Mouse (Mus musculus) G1E (cell line): ENCODE data around the gene Gm17604. TPM values are rescaled to one million over a fixed set of nuclear protein-coding genes. Genes with fewer than 3 reads are reported as not detected.

Experiments used
- ATAC-seq: 2 replicates; pipeline ENCODE4 v1.8.0; 2016; ENCODE audit warnings: mild to moderate bottlenecking; ENCODE audit not compliant: insufficient number of reproducible peaks, poor library complexity, low FRiP score, severe bottlenecking; ENCODE audit errors: extremely low read depth
- DNase-seq: peaks from one replicate; pipeline ENCODE4 v3.0.0; 2012; ENCODE audit warnings: low spot score
- H3K27me3 ChIP-seq: 2 replicates; pipeline ENCODE4 v1.6.1; 2012; ENCODE audit warnings: mild to moderate bottlenecking, low read length, inconsistent platforms; ENCODE audit not compliant: insufficient read depth
- H3K36me3 ChIP-seq: replicated peaks from 2 replicates; pipeline ENCODE3; 2012; ENCODE audit warnings: mild to moderate bottlenecking, inconsistent platforms
- H3K4me1 ChIP-seq: 2 replicates; pipeline ENCODE4 v1.6.1; 2012; ENCODE audit warnings: low read depth, low read length, inconsistent platforms, mixed read lengths; ENCODE audit not compliant: insufficient read depth
- H3K4me3 ChIP-seq: 2 replicates; pipeline ENCODE4 v1.5.1; 2012; ENCODE audit warnings: low read depth, mild to moderate bottlenecking, inconsistent platforms, low read length, moderate library complexity, mixed read lengths
- H3K9me3 ChIP-seq: replicated peaks from 2 replicates; pipeline ENCODE4 v1.6.1; 2012; ENCODE audit warnings: inconsistent platforms
- CTCF ChIP-seq: IDR thresholded peaks from 2 replicates; pipeline ENCODE4 v1.5.1; 2012; ENCODE audit warnings: low read depth, low read length, inconsistent platforms, mixed read lengths
- GATA1 ChIP-seq: IDR thresholded peaks from 2 replicates; pipeline ENCODE4 v1.6.1; 2012; ENCODE audit warnings: borderline replicate concordance, low read length, inconsistent platforms, mixed read lengths
- GATA2 ChIP-seq: IDR thresholded peaks from 2 replicates; pipeline ENCODE4 v1.6.1; 2012; ENCODE audit warnings: low read depth, low read length, inconsistent platforms, borderline replicate concordance
- POLR2AphosphoS5 ChIP-seq: IDR thresholded peaks from 2 replicates; pipeline ENCODE4 v1.6.1; 2012; ENCODE audit warnings: low read depth, low read length, inconsistent platforms; ENCODE audit not compliant: insufficient replicate concordance
- TAL1 ChIP-seq: conservative IDR thresholded peaks from 2 replicates; pipeline ENCODE4 v1.6.1; 2012; ENCODE audit warnings: low read depth, low read length, inconsistent platforms, mixed read lengths
- polyA plus RNA-seq: library from polyadenylated mRNA; stranded (reverse); fragments of >175 nt; gene quantifications from 2 replicates; pipeline ENCODE4 v1.2.3, GENCODE M21; 2012
- total RNA-seq, 2 experiments: library from RNA; stranded (forward) in 1 of 2; stranded (reverse) in 1 of 2; fragments of 200-1000 nt in 1 of 2; fragments of >200 nt in 1 of 2; fragmentation: Nextera tagmentation in 1 of 2; gene quantifications; 2 replicates each; pipeline ENCODE4 v1.2.3; 2014 to 2017

Gm17604 gene
- total and polyA plus RNA-seq, 3 experiments: not detected

GRCm38 (mm10) chrX:164965750-164966448, 38.7 kb downstream of the Gm17604 start:
- no peaks in the 10 kb centered on the region for H3K9me3 ChIP-seq
- H3K4me3 ChIP-seq: no peak overlapping the region
- DNase-seq (no peak), ATAC-seq (no peak)
- H3K36me3 ChIP-seq: peaks cover 38% of the 10 kb centered on the region
- no peaks in the 10 kb centered on the region for H3K4me1 ChIP-seq
- no peaks in the 10 kb centered on the region for H3K27me3 ChIP-seq
- no peak for TF ChIP-seq CTCF
- no peak for TF ChIP-seq POLR2AphosphoS5
- no peak for TF ChIP-seq GATA1
- no peak for TF ChIP-seq GATA2
- no peak for TF ChIP-seq TAL1

Other genes starting within 250 kb of the Gm17604 start
- 50.6 and 53.7 TPM in 2 replicates for gene Mospd2, start 24.5 kb downstream of the Gm17604 start, total RNA-seq (2014; fragmentation: Nextera tagmentation)
- gene Mospd2, start 24.5 kb downstream of the Gm17604 start, total RNA-seq (2017): 83.3 and 89.9 TPM in 2 replicates
- 0.29 and 0.72 TPM in 2 replicates for gene Mospd2, start 24.5 kb downstream of the Gm17604 start, polyA plus RNA-seq
- gene Fancb, start 24.2 kb downstream of the Gm17604 start, total RNA-seq (2014; fragmentation: Nextera tagmentation): 12.2 and 13.4 TPM in 2 replicates
- gene Fancb, start 24.2 kb downstream of the Gm17604 start, total RNA-seq (2017): 24.7 and 27.8 TPM in 2 replicates
- gene Fancb, start 24.2 kb downstream of the Gm17604 start, polyA plus RNA-seq: 0.21 and 0.28 TPM in 2 replicates